Mouse (Mus musculus) forebrain, embryonic 12.5 days (tissue): ENCODE data around the gene Lep. TPM values are rescaled to one million over a fixed set of nuclear protein-coding genes. Genes with fewer than 3 reads are reported as not detected.

Source experiments
- microRNA-seq: library from miRNA; unstranded; fragments of <30 nt; microRNA quantifications from one replicate; pipeline ENCODE4, GENCODE M21; 2017
- polyA plus RNA-seq: library from polyadenylated mRNA; unstranded; fragments of >200 nt; fragmentation: Nextera tagmentation; extraction: Ambion mirVana; gene quantifications from 2 replicates; pipeline ENCODE4 v1.2.1, GENCODE M21; 2016

Lep gene
- polyA plus RNA-seq, 1 experiment from 2014 or later: not detected

Small RNAs within 50 kb of the gene (microRNA-seq; reads per million reads assigned to microRNA genes)
- gene Mir129-1: 37.9 reads per million, percentile 41 among the genes with 10 or more reads in this experiment

Other genes with a start within 250 kb of the Lep start
- 3.0 and 3.1 TPM in 2 replicates for gene Lrrc4, start 228.5 kb upstream of the Lep start, polyA plus RNA-seq
- 62.9 and 67.6 TPM in 2 replicates for gene Rbm28, start 104.8 kb downstream of the Lep start, polyA plus RNA-seq
- gene Prrt4, start 119.4 kb downstream of the Lep start, polyA plus RNA-seq: 1.1 and 1.2 TPM in 2 replicates
- 36.3 and 39.8 TPM in 2 replicates for gene Impdh1, start 156.1 kb downstream of the Lep start, polyA plus RNA-seq
- 31.3 and 32.5 TPM in 2 replicates for gene Hilpda, start 212.3 kb downstream of the Lep start, polyA plus RNA-seq
- gene Fam71f2, start 219.4 kb downstream of the Lep start, polyA plus RNA-seq: 0.56 and 0.77 TPM in 2 replicates